Mouse (Mus musculus): Measurements from ENCODE around the gene Nmrk1. TPM values are rescaled to one million over a fixed set of nuclear protein-coding genes. Genes with fewer than 3 reads are reported as not detected.

Nmrk1 gene
- polyA plus RNA-seq, 1 experiment from 2014 or later, result 6.5 TPM

DNA sequence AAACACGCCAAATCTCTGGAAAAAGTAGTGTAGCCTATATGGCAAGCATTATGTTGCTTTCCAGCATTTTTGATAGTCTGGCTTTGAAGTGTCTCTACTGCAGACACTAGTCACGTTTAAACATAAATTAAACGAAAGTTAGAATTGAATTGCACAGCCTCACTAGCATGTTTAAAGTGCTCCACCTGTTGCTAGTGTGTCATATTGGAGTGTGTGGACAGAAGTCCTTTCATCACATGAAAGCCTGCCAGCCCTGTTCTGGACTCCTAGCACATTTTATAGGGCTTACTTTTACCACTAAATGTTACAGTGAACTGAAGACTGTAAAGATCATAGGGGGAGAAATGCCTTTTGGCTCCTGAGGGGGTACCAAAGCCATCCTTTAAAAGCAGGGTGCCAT lies 40.7 kb downstream of the Nmrk1 start:
- no peaks in the 10 kb centered on the region for H3K9me3 ChIP-seq (replicated peaks)
- H3K36me3 ChIP-seq, result no peaks in the 10 kb centered on the region
- H3K9ac ChIP-seq, result peak overlapping the region; percentile 89; the same call in 1 of the 2 replicates
- H3K4me3 ChIP-seq, result peak overlapping the region; percentile 93
- no peaks in the 10 kb centered on the region for H3K27me3 ChIP-seq
- H3K4me2 ChIP-seq, result peak overlapping the region; percentile 76
- WGBS, result 43% methylated on average over 3 of the region's 3 CpGs
- peaks cover 24% of the 10 kb centered on the region for H3K4me1 ChIP-seq (replicated peaks)
- ATAC-seq (replicated peaks; ENCODE audit: insufficient number of reproducible peaks, insufficient read depth, low FRiP score, low read depth), result no peak
- H3K27ac ChIP-seq, result no peak overlapping the region

DNA sequence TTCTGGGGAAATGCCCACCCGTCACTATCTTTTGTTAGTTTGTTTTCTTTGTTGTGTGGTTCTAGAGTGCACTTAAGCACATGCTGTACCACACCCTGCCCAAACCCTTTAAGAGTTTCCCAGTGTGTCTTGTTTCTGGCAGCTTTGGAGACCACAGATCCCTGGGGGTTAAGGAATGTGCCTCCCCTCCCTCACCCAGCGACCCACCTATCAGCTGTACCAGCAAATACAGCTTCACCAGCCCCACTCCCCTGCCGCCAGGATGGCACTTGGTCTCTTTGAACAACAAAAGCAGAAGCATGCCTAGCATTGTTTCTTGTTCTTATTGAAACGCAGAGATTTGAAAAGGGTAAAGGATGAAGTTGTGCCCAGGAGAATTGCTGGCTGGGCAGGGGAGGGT lies 41.4 kb downstream of the Nmrk1 start:
- peak overlapping the region; percentile 76 for H3K4me2 ChIP-seq
- WGBS, result 32% methylated on average over 4 of the region's 4 CpGs
- no peaks in the 10 kb centered on the region for H3K9me3 ChIP-seq (replicated peaks)
- no peak for ATAC-seq (replicated peaks; ENCODE audit: insufficient number of reproducible peaks, insufficient read depth, low FRiP score, low read depth)
- peaks cover 24% of the 10 kb centered on the region for H3K4me1 ChIP-seq (replicated peaks)
- no peaks in the 10 kb centered on the region for H3K36me3 ChIP-seq
- peak overlapping the region; percentile 5; the same call in 1 of the 2 replicates for H3K4me3 ChIP-seq
- H3K27ac ChIP-seq, result no peak overlapping the region
- H3K27me3 ChIP-seq, result no peaks in the 10 kb centered on the region
- H3K9ac ChIP-seq, result peak overlapping the region; percentile 25; the same call in 1 of the 2 replicates

DNA sequence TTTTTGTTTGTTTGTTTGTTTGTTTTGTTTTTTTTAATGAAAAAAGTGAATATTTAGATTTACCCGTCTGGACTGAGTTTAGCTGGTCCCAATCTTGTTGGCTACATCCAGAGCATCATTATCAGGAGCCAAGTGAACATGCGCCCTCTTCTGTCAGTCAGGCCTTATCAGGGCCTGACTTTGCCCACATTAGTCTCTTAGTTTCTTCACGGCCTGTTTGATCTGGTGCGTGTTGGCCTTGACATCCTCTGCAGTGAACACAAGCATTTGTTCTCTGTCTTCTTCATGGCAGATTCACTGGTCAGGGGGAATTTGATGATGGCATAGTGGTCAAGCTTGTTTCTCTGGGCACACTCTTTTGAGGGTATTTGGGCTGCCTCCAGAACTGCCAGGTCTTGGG lies 50.4 kb downstream of the Nmrk1 start:
- 45% methylated on average over 4 of the region's 4 CpGs for WGBS
- ATAC-seq (replicated peaks; ENCODE audit: insufficient number of reproducible peaks, insufficient read depth, low FRiP score, low read depth), result no peak
- H3K9ac ChIP-seq, result no peak overlapping the region

DNA sequence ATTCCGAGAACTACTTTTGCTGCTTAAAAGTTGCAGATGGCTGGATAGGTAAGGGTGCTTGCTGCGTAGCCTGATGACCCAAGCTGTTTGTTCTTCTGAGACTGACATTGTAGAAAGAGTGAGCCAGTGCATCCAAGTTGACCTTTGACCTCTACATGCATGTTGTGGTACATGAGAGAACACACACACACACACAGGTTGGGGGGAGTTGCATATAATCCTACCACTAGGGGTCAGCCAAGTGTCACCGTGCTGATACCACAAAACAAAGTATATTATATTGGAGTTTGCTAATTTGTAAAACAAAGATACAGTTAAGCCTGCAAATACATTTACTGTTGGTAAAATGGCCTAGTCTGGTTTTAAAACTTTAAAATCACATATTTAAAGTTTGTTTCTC lies 55.8 kb downstream of the Nmrk1 start:
- Histone ChIP-seq H3K4me2 (no peak overlapping the region), H3K9ac (no peak overlapping the region)

More for the DNA sequence above, 50.4 kb downstream of the Nmrk1 start:
- Histone ChIP-seq H3K4me2 (no peak overlapping the region), H3K36me3 (peaks cover 16% of the 10 kb centered on the region), H3K4me3 (no peak overlapping the region), H3K4me1 (replicated peaks) (no peaks in the 10 kb centered on the region), H3K9me3 (replicated peaks) (no peaks in the 10 kb centered on the region), H3K27ac (no peak overlapping the region), H3K27me3 (no peaks in the 10 kb centered on the region)

DNA sequence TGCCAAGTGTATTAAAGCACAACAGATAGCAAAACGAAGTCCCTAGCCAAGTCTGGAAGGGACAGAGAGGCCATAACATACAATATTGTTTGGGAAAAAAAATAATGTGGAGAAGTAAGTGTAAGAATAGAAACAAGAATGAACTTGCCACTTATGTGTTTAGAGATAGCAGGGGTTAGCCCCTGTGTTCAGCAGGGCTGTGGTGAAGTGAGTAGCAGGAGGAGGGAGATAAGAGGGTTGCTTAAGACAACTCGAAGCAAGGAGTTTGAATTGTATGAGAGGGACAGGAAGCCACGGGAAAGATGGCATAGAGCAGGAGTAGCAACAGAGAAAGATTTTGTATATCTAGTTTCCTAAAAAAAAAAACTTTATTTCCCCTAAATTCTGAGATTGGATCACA lies 60.4 kb downstream of the Nmrk1 start:
- ATAC-seq (replicated peaks; ENCODE audit: insufficient number of reproducible peaks, insufficient read depth, low FRiP score, low read depth), result no peak
- 32% methylated on average over 3 of the region's 3 CpGs for WGBS
- no peak overlapping the region for H3K27ac ChIP-seq
- H3K27me3 ChIP-seq, result no peaks in the 10 kb centered on the region
- peaks cover 11% of the 10 kb centered on the region; the same call in 1 of the 2 replicates for H3K36me3 ChIP-seq
- no peaks in the 10 kb centered on the region for H3K9me3 ChIP-seq (replicated peaks)
- peaks cover 7% of the 10 kb centered on the region for H3K4me1 ChIP-seq (replicated peaks)
- H3K9ac ChIP-seq, result no peak overlapping the region
- H3K4me3 ChIP-seq, result no peak overlapping the region
- no peak overlapping the region for H3K4me2 ChIP-seq

More for the DNA sequence above, 55.8 kb downstream of the Nmrk1 start:
- 77% methylated on average over 3 of the region's 3 CpGs for WGBS
- H3K36me3 ChIP-seq, result no peaks in the 10 kb centered on the region
- no peaks in the 10 kb centered on the region for H3K27me3 ChIP-seq
- peaks cover 7% of the 10 kb centered on the region for H3K4me1 ChIP-seq (replicated peaks)
- no peaks in the 10 kb centered on the region for H3K9me3 ChIP-seq (replicated peaks)
- ATAC-seq (replicated peaks; ENCODE audit: insufficient number of reproducible peaks, insufficient read depth, low FRiP score, low read depth), result no peak
- H3K4me3 ChIP-seq, result no peak overlapping the region
- no peak overlapping the region for H3K27ac ChIP-seq

DNA sequence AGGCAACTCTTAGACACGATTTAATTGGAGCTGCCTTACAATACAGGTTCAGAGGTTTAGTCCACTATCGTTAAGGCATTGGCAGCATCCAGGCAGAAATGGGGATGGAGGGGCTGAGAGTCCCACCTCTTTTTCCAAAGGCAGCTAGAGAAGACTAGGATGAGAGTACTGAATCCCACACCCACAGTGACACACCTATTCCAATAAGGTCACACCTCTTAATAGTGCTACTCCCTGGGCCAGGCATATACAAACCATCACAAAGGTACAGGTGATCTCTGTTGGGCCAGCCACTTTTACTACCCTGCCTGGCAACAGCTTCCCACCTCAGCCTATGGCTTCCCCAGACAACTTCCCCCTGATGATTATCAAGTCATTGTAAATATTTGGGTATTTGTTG lies 61.0 kb downstream of the Nmrk1 start:
- no peaks in the 10 kb centered on the region for H3K9me3 ChIP-seq (replicated peaks)
- 89% methylated on average over 2 of the region's 2 CpGs for WGBS
- no peak overlapping the region for H3K4me3 ChIP-seq
- H3K27ac ChIP-seq, result no peak overlapping the region
- no peak for ATAC-seq (replicated peaks; ENCODE audit: insufficient number of reproducible peaks, insufficient read depth, low FRiP score, low read depth)
- H3K4me2 ChIP-seq, result no peak overlapping the region
- peaks cover 11% of the 10 kb centered on the region; the same call in 1 of the 2 replicates for H3K36me3 ChIP-seq
- no peak overlapping the region for H3K9ac ChIP-seq
- H3K4me1 ChIP-seq (replicated peaks), result peaks cover 7% of the 10 kb centered on the region
- H3K27me3 ChIP-seq, result no peaks in the 10 kb centered on the region

DNA sequence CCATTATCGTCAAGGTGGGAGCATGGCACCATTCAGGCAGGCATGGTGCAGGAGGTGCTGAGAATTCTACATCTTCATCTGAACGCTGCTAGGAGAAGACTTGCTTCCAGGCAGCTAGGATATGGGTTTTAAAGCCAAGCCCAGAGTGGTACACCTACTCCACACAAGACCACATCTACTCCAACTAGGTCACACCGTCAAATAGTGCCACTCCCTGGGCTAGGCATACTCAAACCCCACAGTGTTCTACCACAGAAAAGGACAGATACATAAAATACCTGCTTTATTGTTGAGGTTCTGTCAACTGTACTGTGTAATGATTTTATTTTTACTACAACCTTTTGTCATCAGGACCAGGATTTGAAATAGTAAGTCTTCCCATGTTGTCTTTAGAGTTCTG lies 63.4 kb downstream of the Nmrk1 start:
- no peak overlapping the region for H3K27ac ChIP-seq
- peaks cover 7% of the 10 kb centered on the region for H3K4me1 ChIP-seq (replicated peaks)
- H3K36me3 ChIP-seq, result peaks cover 13% of the 10 kb centered on the region; the same call in 1 of the 2 replicates
- no peak overlapping the region for H3K4me3 ChIP-seq
- H3K9ac ChIP-seq, result no peak overlapping the region
- WGBS, result 87% methylated on average over 3 of the region's 3 CpGs
- H3K9me3 ChIP-seq (replicated peaks), result no peaks in the 10 kb centered on the region
- no peaks in the 10 kb centered on the region for H3K27me3 ChIP-seq
- H3K4me2 ChIP-seq, result no peak overlapping the region
- no peak for ATAC-seq (replicated peaks; ENCODE audit: insufficient number of reproducible peaks, insufficient read depth, low FRiP score, low read depth)

DNA sequence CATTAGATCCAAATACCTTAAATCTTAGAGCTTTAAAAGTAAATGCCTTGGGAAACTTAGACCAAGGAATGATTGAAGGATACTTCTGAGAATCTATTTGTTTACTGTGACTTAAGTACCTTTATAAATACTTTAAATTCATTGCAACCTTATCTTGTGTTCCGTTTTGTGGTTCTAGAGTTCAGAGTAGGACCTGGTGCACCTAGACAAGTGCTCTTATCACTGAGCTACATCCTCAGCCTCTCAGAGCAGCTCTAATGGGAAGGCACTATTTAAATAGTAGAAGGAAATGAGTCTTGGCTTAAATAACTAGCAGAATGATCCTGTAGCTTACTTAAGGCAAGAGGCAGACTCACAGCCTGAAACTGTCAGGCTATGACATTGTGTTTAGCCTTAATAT lies 63.8 kb downstream of the Nmrk1 start:
- no peak overlapping the region for H3K4me2 ChIP-seq
- no peak for ATAC-seq (replicated peaks; ENCODE audit: insufficient number of reproducible peaks, insufficient read depth, low FRiP score, low read depth)
- H3K4me3 ChIP-seq, result no peak overlapping the region
- peaks cover 13% of the 10 kb centered on the region; the same call in 1 of the 2 replicates for H3K36me3 ChIP-seq
- no peaks in the 10 kb centered on the region for H3K27me3 ChIP-seq
- WGBS, result 58% methylated on average over 1 of the region's 1 CpGs
- H3K9ac ChIP-seq, result no peak overlapping the region
- H3K4me1 ChIP-seq (replicated peaks), result peaks cover 7% of the 10 kb centered on the region
- H3K9me3 ChIP-seq (replicated peaks), result no peaks in the 10 kb centered on the region
- no peak overlapping the region for H3K27ac ChIP-seq

Other genes starting within 250 kb of the Nmrk1 start
- 75.4 and 88.8 TPM in 2 replicates for gene Ostf1, start 127 bp upstream of the Nmrk1 start, polyA plus RNA-seq (2015; fragmentation: Nextera tagmentation; extraction: Ambion mirVana)
- gene Carnmt1, start 38.8 kb downstream of the Nmrk1 start, polyA plus RNA-seq (2015; fragmentation: Nextera tagmentation; extraction: Ambion mirVana), result 23.5 and 25.4 TPM in 2 replicates
- 27.9 TPM in 2 replicates for gene D030056L22Rik, start 81.2 kb downstream of the Nmrk1 start, polyA plus RNA-seq (2015; fragmentation: Nextera tagmentation; extraction: Ambion mirVana)
- gene Trpm6, start 118.0 kb downstream of the Nmrk1 start, polyA plus RNA-seq (2015; fragmentation: Nextera tagmentation; extraction: Ambion mirVana), result 0.30 and 0.37 TPM in 2 replicates

Data from heart, embryonic 15.5 days (tissue).